Mouse (Mus musculus): ENCODE data around the gene Eml6. TPM values are rescaled to one million over a fixed set of nuclear protein-coding genes. Genes with fewer than 3 reads are reported as not detected.
A peak's percentile ranks its signal among the peaks of the same experiment; 100 is the strongest.

Gene Eml6
- polyA plus RNA-seq, 1 experiment from 2014 or later = 0.15 TPM

GRCm38 (mm10) chr11:29694754-29695153, 331.1 kb downstream of the Eml6 start:
- peaks cover 18% of the 10 kb centered on the region for H3K4me1 ChIP-seq
- H3K36me3 ChIP-seq = peaks cover 3% of the 10 kb centered on the region; the same call in 1 of the 2 replicates
- no peak overlapping the region for H3K9ac ChIP-seq
- no peaks in the 10 kb centered on the region for H3K27me3 ChIP-seq (replicated peaks)
- H3K9me3 ChIP-seq (replicated peaks) = no peaks in the 10 kb centered on the region
- H3K4me3 ChIP-seq = no peak overlapping the region
- no peak overlapping the region for H3K27ac ChIP-seq
- H3K4me2 ChIP-seq = no peak overlapping the region
- no peak for ATAC-seq

GRCm38 (mm10) chr11:29693576-29694410, 332.0 kb downstream of the Eml6 start:
- peaks cover 18% of the 10 kb centered on the region for H3K4me1 ChIP-seq
- H3K36me3 ChIP-seq = peaks cover 3% of the 10 kb centered on the region; the same call in 1 of the 2 replicates
- no peaks in the 10 kb centered on the region for H3K27me3 ChIP-seq (replicated peaks)
- H3K9ac ChIP-seq = peak overlapping the region; percentile 97
- under 1% methylated on average over 53 of the region's 53 CpGs for WGBS (ENCODE audit: insufficient replicate concordance)
- H3K9me3 ChIP-seq (replicated peaks) = no peaks in the 10 kb centered on the region
- H3K4me2 ChIP-seq = peak overlapping the region; percentile 95
- H3K4me3 ChIP-seq = peak overlapping the region; percentile 96
- peak overlapping the region; percentile 97 for H3K27ac ChIP-seq
- peak; percentile 54 for ATAC-seq

Other genes with a start within 250 kb of the Eml6 start
- gene 4931440F15Rik, start 200.4 kb downstream of the Eml6 start, polyA plus RNA-seq (2016; fragmentation: Nextera tagmentation; extraction: Ambion mirVana) = 0.41 and 0.54 TPM in 2 replicates
- 24.2 and 24.4 TPM in 2 replicates for gene Sptbn1, start 242.1 kb upstream of the Eml6 start, polyA plus RNA-seq (2016; fragmentation: Nextera tagmentation; extraction: Ambion mirVana)